Mouse (Mus musculus): Measurements from ENCODE around the gene Zmynd19. TPM values are rescaled to one million over a fixed set of nuclear protein-coding genes. Genes with fewer than 3 reads are reported as not detected.

Zmynd19 gene
- polyA plus RNA-seq, 1 experiment from 2014 or later, result 20.4 TPM

GRCm38 (mm10) chr2:24995332-24995731, 45.7 kb downstream of the Zmynd19 start:
- H3K9me3 ChIP-seq (ENCODE audit: control insufficient read depth, low read length), result no peaks in the 10 kb centered on the region
- no peak overlapping the region for H3K4me2 ChIP-seq (ENCODE audit: low read depth, low read length)
- no peaks in the 10 kb centered on the region for H3K4me1 ChIP-seq (ENCODE audit: control insufficient read depth, insufficient read depth, low read length)
- no peak overlapping the region for H3K4me3 ChIP-seq (ENCODE audit: low read depth, low read length)
- 89% methylated on average over 6 of the region's 6 CpGs for WGBS
- no peak overlapping the region for H3K27ac ChIP-seq (replicated peaks; ENCODE audit: low read depth, low read length)
- H3K9ac ChIP-seq (ENCODE audit: low read depth, low read length), result no peak overlapping the region
- H3K27me3 ChIP-seq (replicated peaks; ENCODE audit: control insufficient read depth, insufficient read depth, low read length), result no peaks in the 10 kb centered on the region
- no peak for DNase-seq (ENCODE audit: low spot score)
- no peaks in the 10 kb centered on the region; the same call in 1 of the 2 replicates for H3K36me3 ChIP-seq (ENCODE audit: control insufficient read depth, insufficient read depth, low read length)
- no peak for ATAC-seq (ENCODE audit: low read depth)

GRCm38 (mm10) chr2:24996471-24996870, 46.9 kb downstream of the Zmynd19 start:
- no peak for ATAC-seq (ENCODE audit: low read depth)
- H3K36me3 ChIP-seq (ENCODE audit: control insufficient read depth, insufficient read depth, low read length), result no peaks in the 10 kb centered on the region; the same call in 1 of the 2 replicates
- no peak for DNase-seq (ENCODE audit: low spot score)

GRCm38 (mm10) chr2:25000544-25001235, 51.1 kb downstream of the Zmynd19 start:
- Histone ChIP-seq H3K4me3 (ENCODE audit: low read depth, low read length) (no peak overlapping the region), H3K4me1 (ENCODE audit: control insufficient read depth, insufficient read depth, low read length) (no peaks in the 10 kb centered on the region), H3K9ac (ENCODE audit: low read depth, low read length) (no peak overlapping the region), H3K36me3 (ENCODE audit: control insufficient read depth, insufficient read depth, low read length) (peaks cover 4% of the 10 kb centered on the region; the same call in 1 of the 2 replicates), H3K9me3 (ENCODE audit: control insufficient read depth, low read length) (no peaks in the 10 kb centered on the region), H3K4me2 (ENCODE audit: low read depth, low read length) (no peak overlapping the region), H3K27me3 (replicated peaks; ENCODE audit: control insufficient read depth, insufficient read depth, low read length) (no peaks in the 10 kb centered on the region), H3K27ac (replicated peaks; ENCODE audit: low read depth, low read length) (no peak overlapping the region)
- WGBS, result 64% methylated on average over 3 of the region's 3 CpGs
- DNase-seq (ENCODE audit: low spot score), result peak; percentile 31
- ATAC-seq (ENCODE audit: low read depth), result no peak

More at GRCm38 (mm10) chr2:24996471-24996870, 46.9 kb downstream of the Zmynd19 start:
- Histone ChIP-seq H3K9me3 (ENCODE audit: control insufficient read depth, low read length) (no peaks in the 10 kb centered on the region), H3K9ac (ENCODE audit: low read depth, low read length) (no peak overlapping the region), H3K4me3 (ENCODE audit: low read depth, low read length) (no peak overlapping the region), H3K27me3 (replicated peaks; ENCODE audit: control insufficient read depth, insufficient read depth, low read length) (no peaks in the 10 kb centered on the region), H3K4me2 (ENCODE audit: low read depth, low read length) (no peak overlapping the region), H3K27ac (replicated peaks; ENCODE audit: low read depth, low read length) (no peak overlapping the region), H3K4me1 (ENCODE audit: control insufficient read depth, insufficient read depth, low read length) (no peaks in the 10 kb centered on the region)
- WGBS, result 93% methylated on average over 2 of the region's 2 CpGs

- DNase-seq (ENCODE audit: low spot score) (peak; percentile 15), ATAC-seq (ENCODE audit: low read depth) (peak; percentile 68; the same call in 1 of the 2 replicates)
- H3K36me3 ChIP-seq (ENCODE audit: control insufficient read depth, insufficient read depth, low read length), result 0 out of 2 replicates have a peak, but pooled peaks cover 4% of the 10 kb centered on the region
- no peaks in the 10 kb centered on the region for H3K27me3 ChIP-seq (replicated peaks; ENCODE audit: control insufficient read depth, insufficient read depth, low read length)
- H3K9me3 ChIP-seq (ENCODE audit: control insufficient read depth, low read length), result no peaks in the 10 kb centered on the region
- WGBS, result 77% methylated on average over 9 of the region's 9 CpGs
- H3K4me1 ChIP-seq (ENCODE audit: control insufficient read depth, insufficient read depth, low read length), result no peaks in the 10 kb centered on the region
- H3K27ac ChIP-seq (replicated peaks; ENCODE audit: low read depth, low read length), result no peak overlapping the region
- H3K4me2 ChIP-seq (ENCODE audit: low read depth, low read length), result no peak overlapping the region
- H3K9ac ChIP-seq (ENCODE audit: low read depth, low read length), result no peak overlapping the region
- H3K4me3 ChIP-seq (ENCODE audit: low read depth, low read length), result no peak overlapping the region
Observed at GRCm38 (mm10) chr2:25003946-25004786, 54.6 kb downstream of the Zmynd19 start.

- no peak for DNase-seq (ENCODE audit: low spot score)
- no peak overlapping the region for H3K4me3 ChIP-seq (ENCODE audit: low read depth, low read length)
- no peak for ATAC-seq (ENCODE audit: low read depth)
- H3K4me2 ChIP-seq (ENCODE audit: low read depth, low read length), result no peak overlapping the region
- H3K9ac ChIP-seq (ENCODE audit: low read depth, low read length), result no peak overlapping the region
- 0 out of 2 replicates have a peak, but pooled peaks cover 4% of the 10 kb centered on the region for H3K36me3 ChIP-seq (ENCODE audit: control insufficient read depth, insufficient read depth, low read length)
- H3K9me3 ChIP-seq (ENCODE audit: control insufficient read depth, low read length), result no peaks in the 10 kb centered on the region
- H3K27ac ChIP-seq (replicated peaks; ENCODE audit: low read depth, low read length), result no peak overlapping the region
- no peaks in the 10 kb centered on the region for H3K27me3 ChIP-seq (replicated peaks; ENCODE audit: control insufficient read depth, insufficient read depth, low read length)
- H3K4me1 ChIP-seq (ENCODE audit: control insufficient read depth, insufficient read depth, low read length), result no peaks in the 10 kb centered on the region
- WGBS, result 89% methylated on average over 1 of the region's 1 CpGs
Observed at GRCm38 (mm10) chr2:25006767-25007166, 57.2 kb downstream of the Zmynd19 start.

- DNase-seq (ENCODE audit: low spot score) (no peak), ATAC-seq (ENCODE audit: low read depth) (no peak)
- H3K4me2 ChIP-seq (ENCODE audit: low read depth, low read length), result no peak overlapping the region
- no peak overlapping the region for H3K4me3 ChIP-seq (ENCODE audit: low read depth, low read length)
- no peak overlapping the region for H3K9ac ChIP-seq (ENCODE audit: low read depth, low read length)
- no peaks in the 10 kb centered on the region for H3K9me3 ChIP-seq (ENCODE audit: control insufficient read depth, low read length)
- no peaks in the 10 kb centered on the region for H3K36me3 ChIP-seq (ENCODE audit: control insufficient read depth, insufficient read depth, low read length)
- no peaks in the 10 kb centered on the region for H3K27me3 ChIP-seq (replicated peaks; ENCODE audit: control insufficient read depth, insufficient read depth, low read length)
- H3K27ac ChIP-seq (replicated peaks; ENCODE audit: low read depth, low read length), result no peak overlapping the region
- no peaks in the 10 kb centered on the region for H3K4me1 ChIP-seq (ENCODE audit: control insufficient read depth, insufficient read depth, low read length)
Observed at GRCm38 (mm10) chr2:25008250-25008649, 58.7 kb downstream of the Zmynd19 start.

Small RNA genes lying within 50 kb of the gene (microRNA-seq; reads per million reads assigned to microRNA genes)
- gene Gm22875 (ENCODE audit: borderline number of aligned reads), result not detected

Other genes with a start within 250 kb of the Zmynd19 start
- 0.84 and 1.5 TPM in 2 replicates for gene Cacna1b, start 186.6 kb upstream of the Zmynd19 start, polyA plus RNA-seq (2014; fragmentation: Nextera tagmentation; extraction: Ambion mirVana)
- gene Ehmt1, start 30.2 kb upstream of the Zmynd19 start, polyA plus RNA-seq (2014; fragmentation: Nextera tagmentation; extraction: Ambion mirVana), result 67.1 and 77.2 TPM in 2 replicates
- 28.2 and 28.4 TPM in 2 replicates for gene Arrdc1, start 14.5 kb upstream of the Zmynd19 start, polyA plus RNA-seq (2014; fragmentation: Nextera tagmentation; extraction: Ambion mirVana)
- gene Dph7, start 12.6 kb downstream of the Zmynd19 start, polyA plus RNA-seq (2014; fragmentation: Nextera tagmentation; extraction: Ambion mirVana), result 24.1 and 27.6 TPM in 2 replicates
- gene Mrpl41, start 25.3 kb downstream of the Zmynd19 start, polyA plus RNA-seq (2014; fragmentation: Nextera tagmentation; extraction: Ambion mirVana), result 134 and 137 TPM in 2 replicates
- 8.9 and 9.1 TPM in 2 replicates for gene Pnpla7, start 26.2 kb downstream of the Zmynd19 start, polyA plus RNA-seq (2014; fragmentation: Nextera tagmentation; extraction: Ambion mirVana)
- gene Nsmf, start 104.6 kb downstream of the Zmynd19 start, polyA plus RNA-seq (2014; fragmentation: Nextera tagmentation; extraction: Ambion mirVana), result 55.5 and 56.2 TPM in 2 replicates
- 0.22 TPM in 1 of 2 replicates, not detected in the other for gene Entpd8, start 130.5 kb downstream of the Zmynd19 start, polyA plus RNA-seq (2014; fragmentation: Nextera tagmentation; extraction: Ambion mirVana)
- gene Noxa1, start 145.4 kb downstream of the Zmynd19 start, polyA plus RNA-seq (2014; fragmentation: Nextera tagmentation; extraction: Ambion mirVana), result 0.38 and 0.71 TPM in 2 replicates
- gene Nrarp, start 231.0 kb downstream of the Zmynd19 start, polyA plus RNA-seq (2014; fragmentation: Nextera tagmentation; extraction: Ambion mirVana), result 16.5 and 20.9 TPM in 2 replicates
- 7.5 and 7.8 TPM in 2 replicates for gene Tor4a, start 247.1 kb downstream of the Zmynd19 start, polyA plus RNA-seq (2014; fragmentation: Nextera tagmentation; extraction: Ambion mirVana)